Mouse (Mus musculus) CH12.LX (cell line): ENCODE results near the gene Zbtb26. TPM values are rescaled to one million over a fixed set of nuclear protein-coding genes. Genes with fewer than 3 reads are reported as not detected.

ENCODE experiments used
- DNase-seq: peaks from one replicate; pipeline ENCODE4 v3.0.0-alpha.2; 2013; ENCODE audit errors: extremely low read depth
- H3K27ac ChIP-seq: 2 replicates; pipeline ENCODE4 v1.5.1; 2012; ENCODE audit warnings: low read depth, mild to moderate bottlenecking, control low read depth, moderate library complexity; ENCODE audit not compliant: insufficient read depth
- H3K27me3 ChIP-seq: replicated peaks from 2 replicates; pipeline ENCODE3; 2012; ENCODE audit warnings: inconsistent platforms
- H3K36me3 ChIP-seq, 2 experiments: replicated peaks in 1 of 2; 2 replicates each; pipeline versions ENCODE3 to v1.6.1; 2012; ENCODE audit warnings: inconsistent platforms in 1 of 2, low read length in 1 of 2, mild to moderate bottlenecking in 1 of 2, mixed read lengths in 1 of 2, moderate library complexity in 1 of 2; ENCODE audit not compliant: control insufficient read depth in 1 of 2, insufficient read depth in 1 of 2
- H3K4me1 ChIP-seq, 2 experiments: 2 replicates each; pipeline ENCODE4 v1.6.1; 2012; ENCODE audit warnings: inconsistent platforms in 1 of 2, moderate library complexity in 1 of 2; ENCODE audit not compliant: insufficient read depth in 2 of 2, control insufficient read depth in 1 of 2
- H3K4me2 ChIP-seq: 2 replicates; pipeline ENCODE4 v1.6.1; 2012; ENCODE audit warnings: low read depth, mild to moderate bottlenecking, control low read depth; ENCODE audit not compliant: poor library complexity, insufficient read depth, severe bottlenecking
- H3K4me3 ChIP-seq, 3 experiments: fragments of 150-350 bp in 1 of 3; sonication (generic) in 1 of 3; replicated peaks in 1 of 3; 2 replicates each; pipeline versions ENCODE3 to v1.5.1; 2011 to 2012; ENCODE audit warnings: low read depth in 2 of 3, low read length in 2 of 3, mild to moderate bottlenecking in 2 of 3, moderate library complexity in 2 of 3, control low read depth in 1 of 3, improper control_type of control experiment in 1 of 3, inconsistent platforms in 1 of 3, mixed read lengths in 1 of 3; ENCODE audit not compliant: poor library complexity in 1 of 3
- H3K79me2 ChIP-seq: replicated peaks from 2 replicates; pipeline ENCODE4 v1.6.1; 2012; ENCODE audit warnings: mild to moderate bottlenecking, moderate library complexity; ENCODE audit not compliant: control insufficient read depth, poor library complexity, insufficient read depth, severe bottlenecking; ENCODE audit errors: extremely low read depth
- H3K9ac ChIP-seq: 2 replicates; pipeline ENCODE4 v1.6.1; 2012; ENCODE audit warnings: low read depth, mild to moderate bottlenecking, control low read depth, moderate library complexity; ENCODE audit not compliant: insufficient read depth
- H3K9me3 ChIP-seq: replicated peaks from 2 replicates; pipeline ENCODE3; 2012; ENCODE audit warnings: low read length, inconsistent platforms, mixed read lengths
- CHD1 ChIP-seq: IDR thresholded peaks from 2 replicates; pipeline ENCODE4 v1.6.1; 2012; ENCODE audit warnings: low read depth, low read length, improper control_type of control experiment, inconsistent platforms
- GABPA ChIP-seq: IDR thresholded peaks from 2 replicates; pipeline ENCODE4 v1.6.1; 2012; ENCODE audit warnings: low read depth, low read length, improper control_type of control experiment, inconsistent platforms; ENCODE audit not compliant: insufficient replicate concordance
- JUND ChIP-seq: conservative IDR thresholded peaks from 2 replicates; pipeline ENCODE4 v1.6.1; 2011; ENCODE audit warnings: low read depth, low read length, improper control_type of control experiment
- KAT2A ChIP-seq: IDR thresholded peaks from 2 replicates; pipeline ENCODE4 v1.6.1; 2012; ENCODE audit warnings: low read length, improper control_type of control experiment, inconsistent platforms; ENCODE audit not compliant: insufficient replicate concordance
- MAZ ChIP-seq: IDR thresholded peaks from 2 replicates; pipeline ENCODE4 v1.6.1; 2012; ENCODE audit warnings: low read depth, mild to moderate bottlenecking, inconsistent platforms, low read length, improper control_type of control experiment, moderate library complexity
- MEF2A ChIP-seq: IDR thresholded peaks from 2 replicates; pipeline ENCODE4 v1.6.1; 2014; ENCODE audit warnings: low read depth, mild to moderate bottlenecking, inconsistent platforms, low read length, improper control_type of control experiment, borderline replicate concordance
- MXI1 ChIP-seq: IDR thresholded peaks from 2 replicates; pipeline ENCODE4 v1.6.1; 2011; ENCODE audit warnings: mild to moderate bottlenecking, low read depth, low read length, improper control_type of control experiment
- NELFE ChIP-seq: IDR thresholded peaks from 2 replicates; pipeline ENCODE4 v1.6.1; 2011; ENCODE audit warnings: low read depth, low read length, improper control_type of control experiment
- PAX5 ChIP-seq: IDR thresholded peaks from 2 replicates; pipeline ENCODE4 v1.6.1; 2012; ENCODE audit warnings: low read length, inconsistent platforms, mixed read lengths
- POLR2A ChIP-seq: IDR thresholded peaks from 2 replicates; pipeline ENCODE4 v1.6.1; 2011; ENCODE audit warnings: low read depth, mild to moderate bottlenecking, improper control_type of control experiment, low read length
- RCOR1 ChIP-seq: conservative IDR thresholded peaks from 2 replicates; pipeline ENCODE4 v1.6.1; 2012; ENCODE audit warnings: low read depth, mild to moderate bottlenecking, inconsistent platforms, low read length, improper control_type of control experiment
- SMC3 ChIP-seq: IDR thresholded peaks from 2 replicates; pipeline ENCODE4 v1.6.1; 2011; ENCODE audit warnings: low read depth, low read length, improper control_type of control experiment
- TCF12 ChIP-seq: IDR thresholded peaks from 2 replicates; pipeline ENCODE4 v1.6.1; 2014; ENCODE audit warnings: low read depth, mild to moderate bottlenecking, inconsistent platforms, low read length, improper control_type of control experiment
- USF1 ChIP-seq: IDR thresholded peaks from 2 replicates; pipeline ENCODE4 v1.6.1; 2014; ENCODE audit warnings: low read depth, mild to moderate bottlenecking, inconsistent platforms, low read length, improper control_type of control experiment
- ZC3H11A ChIP-seq: IDR thresholded peaks from 2 replicates; pipeline ENCODE4 v1.6.1; 2012; ENCODE audit warnings: low read depth, mild to moderate bottlenecking, inconsistent platforms, low read length, improper control_type of control experiment
- dilution Hi-C: fragments of 300-500 bp; cut with MboI; formaldehyde crosslinking; loops from 2 replicates; pipeline ENCODE4 v1.14.3; 2020; ENCODE audit warnings: low sequenced_read_pairs; ENCODE audit not compliant: extremely low pct_unique_long_range_greater_than_20kb, extremely low pct_ligation_motif_present
- in situ Hi-C: fragments of 300-500 bp; cut with MboI; formaldehyde crosslinking; loops from 3 replicates; pipeline ENCODE4 v1.14.3; 2019; ENCODE audit warnings: low sequenced_read_pairs, low pct_ligation_motif_present, low pct_unique_long_range_greater_than_20kb, mixed read lengths
- polyA plus RNA-seq: library from polyadenylated mRNA; unstranded; fragments of >175 nt; gene quantifications from 2 replicates; pipeline ENCODE4 v1.2.1, GENCODE M21; 2012; ENCODE audit warnings: low read depth; ENCODE audit not compliant: insufficient read length
- total RNA-seq, 2 experiments: library from RNA; depleted of rRNA; stranded (reverse); fragments of 300-350 nt in 1 of 2; fragments of >200 nt in 1 of 2; gene quantifications; 2 replicates each; pipeline ENCODE4 v1.2.3; 2012 to 2014

The Zbtb26 gene
- total and polyA plus RNA-seq, 3 experiments = 4.1 to 7.4 (median 6.8) TPM

- no peak for TF ChIP-seq NELFE
- peak; percentile 46 for TF ChIP-seq SMC3
- no peak for TF ChIP-seq JUND
Measured at GRCm38 (mm10) chr2:37395539-37395938, 47.4 kb downstream of the Zbtb26 start (continued).

GRCm38 (mm10) chr2:37382921-37383320 lies 60.0 kb downstream of the Zbtb26 start:
- peaks cover 18 to 51% of the 10 kb centered on the region in 2 experiments for H3K36me3 ChIP-seq

More at GRCm38 (mm10) chr2:37382921-37383320, 60.0 kb downstream of the Zbtb26 start:
- dilution Hi-C loops (no loop called here), in situ Hi-C loops (loop anchor here (10.0 kb wide), 1 partner anchor 92 kb away; no protein-coding TSS in a partner anchor)
- Histone ChIP-seq H3K4me1 (no peaks in the 10 kb centered on the region), H3K4me3 (no peak overlapping the region), H3K4me2 (no peak overlapping the region), H3K9ac (no peak overlapping the region), H3K79me2 (no peaks in the 10 kb centered on the region), H3K27me3 (no peaks in the 10 kb centered on the region), H3K9me3 (no peaks in the 10 kb centered on the region), H3K27ac (no peak overlapping the region)
- TF ChIP-seq CHD1 (no peak), KAT2A (no peak), GABPA (no peak), TCF12 (no peak), MAZ (no peak), MXI1 (no peak), USF1 (no peak), ZC3H11A (no peak), MEF2A (no peak), SMC3 (no peak), PAX5 (no peak), POLR2A (no peak), RCOR1 (no peak)
- no peak for DNase-seq

Other genes starting within 250 kb of the Zbtb26 start
- not detected in 2 replicates for gene Olfr366, start 231.6 kb downstream of the Zbtb26 start, total RNA-seq (2012; rRNA removed)
- gene Olfr366, start 231.6 kb downstream of the Zbtb26 start, total RNA-seq (2014; rRNA removed) = not detected in 2 replicates
- gene Olfr366, start 231.6 kb downstream of the Zbtb26 start, polyA plus RNA-seq = 0.04 TPM in 1 of 2 replicates, not detected in the other
- not detected in 2 replicates for gene Olfr368, start 116.6 kb downstream of the Zbtb26 start, total RNA-seq (2012; rRNA removed)
- not detected in 2 replicates for gene Olfr368, start 116.6 kb downstream of the Zbtb26 start, total RNA-seq (2014; rRNA removed)
- not detected in 2 replicates for gene Olfr368, start 116.6 kb downstream of the Zbtb26 start, polyA plus RNA-seq
- 48.4 and 55.7 TPM in 2 replicates for gene Pdcl, start 83.8 kb downstream of the Zbtb26 start, total RNA-seq (2012; rRNA removed)
- gene Pdcl, start 83.8 kb downstream of the Zbtb26 start, total RNA-seq (2014; rRNA removed) = 103 and 123 TPM in 2 replicates
- 115 and 144 TPM in 2 replicates for gene Pdcl, start 83.8 kb downstream of the Zbtb26 start, polyA plus RNA-seq
- 6.2 and 8.0 TPM in 2 replicates for gene Rc3h2, start 20.2 kb downstream of the Zbtb26 start, total RNA-seq (2012; rRNA removed)
- gene Rc3h2, start 20.2 kb downstream of the Zbtb26 start, total RNA-seq (2014; rRNA removed) = 7.9 and 10.1 TPM in 2 replicates
- gene Rc3h2, start 20.2 kb downstream of the Zbtb26 start, polyA plus RNA-seq = 4.2 and 5.7 TPM in 2 replicates
- 6.7 and 9.6 TPM in 2 replicates for gene Zbtb6, start within 50 bp of the Zbtb26 start, total RNA-seq (2012; rRNA removed)
- gene Zbtb6, start within 50 bp of the Zbtb26 start, total RNA-seq (2014; rRNA removed) = 23.3 and 26.3 TPM in 2 replicates
- 6.2 and 9.2 TPM in 2 replicates for gene Zbtb6, start within 50 bp of the Zbtb26 start, polyA plus RNA-seq
- gene Rabgap1, start 144 bp upstream of the Zbtb26 start, total RNA-seq (2012; rRNA removed) = 17.5 and 19.4 TPM in 2 replicates
- gene Rabgap1, start 144 bp upstream of the Zbtb26 start, total RNA-seq (2014; rRNA removed) = 21.9 and 23.9 TPM in 2 replicates
- gene Rabgap1, start 144 bp upstream of the Zbtb26 start, polyA plus RNA-seq = 16.6 and 18.1 TPM in 2 replicates
- 0.21 and 0.25 TPM in 2 replicates for gene Gpr21, start 73.2 kb upstream of the Zbtb26 start, total RNA-seq (2012; rRNA removed)
- gene Gpr21, start 73.2 kb upstream of the Zbtb26 start, total RNA-seq (2014; rRNA removed) = 0.05 TPM in 1 of 2 replicates, not detected in the other
- not detected in 2 replicates for gene Gpr21, start 73.2 kb upstream of the Zbtb26 start, polyA plus RNA-seq